14 mouse cellular contexts compared by ENCODE assay signal in genomic region chr1:119301931-119302330, GRCm38 (mm10).
"Had no signal": no experiment of that assay in that cellular context is flagged by ENCODE, and none has a peak within 500 bp of the region (broad histone marks: within the 10 kb centered on the region; RNA-seq: fewer than 3 reads in every experiment).

No protein-coding gene starts in this region.

- H3K9ac ChIP-seq: lung, embryonic 14.5 days; midbrain, embryonic 13.5 days; neural tube, embryonic 13.5 days; neural tube, embryonic 15.5 days had no signal

- ATAC-seq: midbrain, embryonic 13.5 days; midbrain, embryonic 16.5 days had no signal

- H3K4me3 ChIP-seq: midbrain, embryonic 10.5 days; midbrain, embryonic 13.5 days; myocyte; neural tube, embryonic 13.5 days; neural tube, embryonic 15.5 days had no signal

- H3K27ac ChIP-seq: midbrain, embryonic 10.5 days; midbrain, embryonic 13.5 days; neural tube, embryonic 13.5 days; neural tube, embryonic 15.5 days had no signal

- H3K27me3 ChIP-seq: neural tube, embryonic 15.5 days had no signal

- H3K9me3 ChIP-seq: midbrain, embryonic 10.5 days; midbrain, embryonic 13.5 days; neural tube, embryonic 13.5 days; neural tube, embryonic 15.5 days had no signal

- H3K4me2 ChIP-seq: lung, embryonic 14.5 days; midbrain, embryonic 13.5 days; neural tube, embryonic 13.5 days; neural tube, embryonic 15.5 days had no signal

- DNase-seq: lung, embryonic 14.5 days; right cerebral cortex, adult 18-20 months; right cerebral cortex, postnatal 25 days; right cerebral cortex, postnatal 4 days; spleen, adult 18-20 months; thymus, adult 18-20 months; thymus, postnatal 14 days; thymus, postnatal 36 days had no signal

- H3K36me3 ChIP-seq: midbrain, embryonic 10.5 days; midbrain, embryonic 13.5 days; neural tube, embryonic 13.5 days; neural tube, embryonic 15.5 days had no signal
